Mouse (Mus musculus) telencephalon, adult 2 months (tissue): ENCODE results near the gene Taf3.
A peak's percentile ranks its signal among the peaks of the same experiment; 100 is the strongest.

Source experiments
- DNase-seq: peaks from one replicate; pipeline ENCODE4 v3.0.0-alpha.2; 2011; ENCODE audit warnings: low read depth, low spot score

The Taf3 gene

DNA sequence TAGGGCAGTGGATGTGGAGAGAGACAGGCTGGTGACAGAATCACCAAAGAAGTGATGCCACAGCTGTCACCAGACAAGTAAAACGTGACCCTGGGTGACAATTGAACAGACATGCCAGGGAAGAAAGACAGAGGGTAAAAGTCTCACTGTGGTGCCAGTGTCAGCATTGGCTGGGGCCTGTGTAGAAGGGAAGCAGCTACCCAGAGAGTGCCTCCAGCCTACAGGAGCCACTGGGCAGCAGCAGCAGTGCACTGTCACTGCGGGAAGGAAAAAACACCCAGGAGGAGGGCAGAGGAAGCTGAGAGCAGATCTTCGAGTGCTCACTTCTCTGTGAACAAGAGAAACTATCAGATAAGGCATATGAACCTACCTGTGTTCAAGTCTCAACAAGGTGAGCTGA lies 86.7 kb downstream of the Taf3 start:
- no peak for DNase-seq

DNA sequence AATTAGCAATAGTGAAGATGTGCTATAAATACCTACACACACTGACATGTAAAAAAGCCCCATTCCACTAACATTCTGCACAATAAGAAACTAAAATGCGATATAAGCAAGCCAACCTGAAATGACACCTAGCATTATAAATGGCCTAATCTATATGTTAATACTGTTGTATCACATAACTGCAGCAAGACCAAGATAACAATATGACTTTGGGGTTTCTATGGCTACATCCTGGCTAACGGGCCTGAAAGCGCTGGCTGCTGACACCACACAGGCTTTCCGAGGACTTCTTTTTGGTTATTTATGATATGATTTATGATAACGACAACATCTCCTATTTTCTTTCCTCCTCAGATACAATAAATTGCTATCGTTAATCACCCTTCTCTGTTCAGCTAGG lies 90.4 kb downstream of the Taf3 start:
- DNase-seq = no peak

GRCm38 (mm10) chr2:9956546-9956945 lies 91.8 kb downstream of the Taf3 start:
- no peak for DNase-seq

GRCm38 (mm10) chr2:9955576-9956535 lies 92.5 kb downstream of the Taf3 start:
- no peak for DNase-seq

GRCm38 (mm10) chr2:9946739-9947138 lies 101.7 kb downstream of the Taf3 start:
- DNase-seq = no peak

- no peak for DNase-seq
Measured at GRCm38 (mm10) chr2:9945611-9946010, 102.8 kb downstream of the Taf3 start.

GRCm38 (mm10) chr2:9943011-9943410 lies 105.4 kb downstream of the Taf3 start:
- no peak for DNase-seq

GRCm38 (mm10) chr2:9939250-9939649 lies 109.1 kb downstream of the Taf3 start:
- no peak for DNase-seq

DNA sequence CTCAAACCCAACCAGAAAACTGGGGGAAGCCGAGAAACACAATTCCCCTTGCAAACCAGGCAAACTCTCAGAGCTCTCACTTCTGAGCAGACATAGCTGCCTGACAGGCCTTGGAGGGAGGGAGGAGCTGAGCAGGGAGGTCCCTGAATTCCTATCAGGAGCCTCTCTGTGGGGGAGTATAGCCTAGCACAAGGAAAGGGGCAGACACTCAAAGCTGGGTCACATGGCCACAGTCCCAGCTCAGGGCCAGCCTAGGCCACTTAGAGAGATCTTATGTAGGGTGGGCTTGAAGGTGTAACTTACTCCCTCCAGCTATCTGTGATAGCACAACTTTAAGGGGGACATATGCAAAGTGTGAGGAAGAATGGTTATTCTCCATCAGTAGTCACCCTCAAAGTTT lies 112.4 kb downstream of the Taf3 start:
- DNase-seq = no peak

- DNase-seq = no peak
Measured at GRCm38 (mm10) chr2:9926905-9927283, 121.5 kb downstream of the Taf3 start.

GRCm38 (mm10) chr2:9926194-9926904 lies 122.0 kb downstream of the Taf3 start:
- no peak for DNase-seq

DNA sequence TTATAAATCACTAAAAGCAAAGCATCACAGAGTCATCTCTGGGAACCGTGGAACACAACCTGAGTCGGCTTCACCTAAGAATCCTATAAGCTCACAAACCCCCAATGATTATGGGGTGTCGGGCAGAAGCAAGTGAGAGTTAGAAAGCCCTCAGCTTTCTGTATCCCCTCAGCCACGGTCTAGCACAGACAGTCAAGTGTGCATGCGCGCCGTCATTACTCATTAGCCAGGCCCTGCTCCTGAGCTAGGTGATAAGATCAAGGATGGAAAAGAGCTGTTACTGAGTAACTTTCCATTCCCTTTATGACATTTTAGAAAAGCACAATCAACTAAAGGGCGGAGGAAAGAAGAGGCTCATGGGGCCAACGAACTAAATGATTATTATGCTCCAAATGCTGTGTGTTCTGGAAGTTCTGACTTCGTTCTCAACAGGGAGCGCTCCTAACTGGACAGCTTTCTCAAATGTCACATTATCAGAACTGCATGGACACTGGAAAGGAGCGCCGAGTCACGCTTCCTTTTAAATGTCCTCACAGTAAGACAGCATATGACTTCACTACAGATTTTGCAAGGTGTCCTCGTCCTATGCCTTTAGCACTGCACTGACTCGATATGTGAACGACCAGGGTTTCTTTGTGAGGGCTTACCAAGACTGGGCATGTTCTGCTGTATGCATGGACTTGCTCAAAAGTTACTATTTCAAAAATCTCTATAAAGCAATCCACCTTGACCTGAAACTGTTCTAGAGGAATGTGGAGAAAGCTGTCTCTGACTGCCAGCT lies 129.5 kb downstream of the Taf3 start:
- no peak for DNase-seq

DNA sequence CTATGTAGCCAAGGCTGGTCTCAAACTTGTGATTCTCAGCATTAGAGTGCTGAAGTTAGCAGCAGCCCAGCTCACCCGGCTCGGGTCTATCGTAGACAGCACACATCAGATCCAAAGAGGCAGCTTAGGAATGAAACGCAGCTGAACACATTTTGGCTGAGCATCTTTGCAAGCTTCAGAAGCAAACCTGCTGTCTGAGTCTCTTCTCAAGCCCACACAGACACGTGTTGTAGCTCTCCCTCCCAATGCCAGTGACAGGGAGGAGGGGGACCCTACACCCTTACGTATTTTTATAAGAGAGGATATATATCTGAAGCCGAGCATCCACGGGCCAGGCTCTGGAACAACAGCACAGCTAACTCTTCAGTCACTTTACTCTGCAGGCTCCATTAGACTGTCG lies 130.8 kb downstream of the Taf3 start:
- peak; percentile 11 for DNase-seq

DNA sequence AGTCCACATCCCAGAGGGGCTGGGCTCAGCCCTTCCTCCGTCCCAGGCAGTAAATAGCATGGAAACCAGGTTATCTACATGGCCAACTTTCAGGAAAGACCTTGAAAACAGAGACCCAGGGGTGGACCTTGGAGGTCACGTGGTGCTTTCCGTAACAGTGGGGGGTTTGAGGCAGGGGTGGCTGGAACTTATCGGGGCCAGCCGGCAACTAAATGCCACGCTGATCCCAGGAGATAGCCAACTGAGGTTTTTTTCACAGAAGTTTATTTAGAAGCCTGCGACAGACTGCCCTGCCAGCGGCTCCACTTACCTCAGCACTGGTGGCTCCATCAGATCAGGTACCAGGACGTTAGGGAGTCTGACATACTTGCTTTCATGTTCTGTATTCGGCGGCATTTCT lies 142.4 kb downstream of the Taf3 start:
- DNase-seq = no peak

DNA sequence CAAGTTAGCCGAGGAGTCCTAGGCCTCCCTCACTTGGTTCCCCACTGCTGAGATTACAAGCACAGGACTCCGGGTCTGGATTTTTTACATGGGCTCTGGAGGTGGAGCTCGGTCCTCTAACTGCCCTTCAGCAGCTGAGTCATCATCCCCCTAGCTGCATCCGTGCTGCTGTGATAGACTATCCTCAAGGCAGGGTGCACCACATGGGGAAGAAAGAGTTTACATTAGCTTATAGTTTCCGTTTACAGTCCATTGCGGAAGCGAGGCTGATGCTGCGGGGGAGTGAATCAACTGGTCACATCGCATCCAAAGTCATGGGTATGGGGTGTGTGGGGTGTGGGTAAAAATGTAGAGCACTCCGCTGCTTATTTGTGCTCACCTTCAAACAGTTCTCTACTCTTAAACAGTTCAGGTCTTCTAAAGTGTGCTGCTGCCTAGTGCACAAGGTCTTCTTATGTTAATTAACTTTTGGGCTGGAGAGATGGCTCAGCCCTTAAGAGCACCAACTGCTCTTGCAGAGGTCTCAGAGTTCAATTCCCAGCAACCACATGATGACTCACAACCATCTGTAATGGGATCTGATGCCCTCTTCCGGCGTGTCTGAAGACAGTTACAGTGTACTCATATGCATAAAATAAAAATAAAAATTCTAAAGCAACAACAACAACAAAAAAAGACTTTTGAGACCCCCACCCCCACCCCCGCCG lies 144.4 kb downstream of the Taf3 start:
- no peak for DNase-seq

- DNase-seq = no peak
Measured at GRCm38 (mm10) chr2:9897846-9898245, 150.6 kb downstream of the Taf3 start.

GRCm38 (mm10) chr2:9896097-9896770 lies 152.2 kb downstream of the Taf3 start:
- DNase-seq = no peak

DNA sequence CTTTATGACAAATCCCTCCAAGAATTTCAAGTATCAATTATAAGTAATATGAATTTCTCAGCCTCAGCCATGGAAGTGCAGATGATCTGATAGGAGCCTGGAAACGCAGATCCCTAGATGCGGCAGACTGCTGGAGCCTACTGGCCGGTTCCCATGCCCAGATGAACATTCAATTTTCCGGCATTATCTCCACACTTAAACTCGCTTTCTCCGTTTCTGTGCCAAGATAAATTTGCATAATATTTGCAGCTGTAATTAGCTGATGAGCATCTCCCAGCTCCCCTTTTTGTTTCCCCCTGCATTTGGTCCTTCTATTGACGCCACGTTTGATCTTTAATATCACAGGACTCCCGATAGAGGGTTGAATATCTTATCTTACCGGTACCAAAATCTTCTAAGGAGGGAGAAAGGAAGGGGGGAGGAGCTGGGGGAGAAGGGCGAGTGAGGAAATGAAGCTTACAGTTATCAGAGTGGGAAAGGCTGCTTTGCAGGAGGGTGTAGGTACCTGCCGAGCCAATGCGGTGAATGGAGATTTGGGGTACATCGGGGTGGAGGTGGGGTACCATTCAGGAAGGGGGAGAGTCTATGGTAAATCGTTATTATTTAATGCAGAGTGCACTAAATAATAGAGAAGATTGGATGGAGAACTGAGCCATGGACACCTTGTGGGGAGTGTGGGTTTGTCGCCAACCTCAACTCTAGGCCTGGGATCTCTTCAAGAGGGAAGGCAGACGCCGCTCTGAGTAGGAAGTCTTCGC lies 153.4 kb downstream of the Taf3 start:
- DNase-seq = no peak

- no peak for DNase-seq
Measured at GRCm38 (mm10) chr2:9893272-9893953, 155.0 kb downstream of the Taf3 start.

GRCm38 (mm10) chr2:9892541-9892940 lies 155.9 kb downstream of the Taf3 start:
- no peak for DNase-seq
